Mouse (Mus musculus) megakaryocyte, embryonic 14.5 days (primary cell): ENCODE results near the gene St8sia1. TPM values are rescaled to one million over a fixed set of nuclear protein-coding genes. Genes with fewer than 3 reads are reported as not detected.

ENCODE experiments used
- H3K27me3 ChIP-seq: replicated peaks from 2 replicates; pipeline ENCODE3; 2012; ENCODE audit warnings: inconsistent platforms
- H3K36me3 ChIP-seq: replicated peaks from 2 replicates; pipeline ENCODE3; 2012; ENCODE audit warnings: low read length, inconsistent platforms, mixed read lengths
- H3K4me1 ChIP-seq: 2 replicates; pipeline ENCODE4 v1.6.1; 2012; ENCODE audit warnings: inconsistent platforms
- H3K4me3 ChIP-seq: replicated peaks from 2 replicates; pipeline ENCODE3; 2012; ENCODE audit warnings: moderate library complexity, mild to moderate bottlenecking, inconsistent platforms
- H3K9me3 ChIP-seq: 2 replicates; pipeline ENCODE4 v1.6.1; 2012; ENCODE audit warnings: inconsistent platforms
- FLI1 ChIP-seq: IDR thresholded peaks from 2 replicates; pipeline ENCODE4 v1.6.1; 2012; ENCODE audit warnings: low read length, inconsistent platforms, mixed read lengths
- GATA1 ChIP-seq: IDR thresholded peaks from 3 replicates; pipeline ENCODE4 v1.6.1; 2012; ENCODE audit warnings: mixed read lengths, low read length, inconsistent platforms, borderline replicate concordance
- polyA plus RNA-seq: library from polyadenylated mRNA; stranded (reverse); fragments of >175 nt; gene quantifications from 2 replicates; pipeline ENCODE4 v1.2.3, GENCODE M21; 2012; ENCODE audit warnings: low replicate concordance; ENCODE audit not compliant: insufficient read depth

The St8sia1 gene
- polyA plus RNA-seq, 1 experiment = 0.04 TPM

- no peaks in the 10 kb centered on the region for H3K9me3 ChIP-seq
- no peaks in the 10 kb centered on the region for H3K36me3 ChIP-seq
- peaks cover 4% of the 10 kb centered on the region for H3K27me3 ChIP-seq
- peaks cover 35% of the 10 kb centered on the region for H3K4me1 ChIP-seq
- TF ChIP-seq GATA1 (no peak), FLI1 (no peak)
- no peak overlapping the region for H3K4me3 ChIP-seq
Observed at GRCm38 (mm10) chr6:142946069-142946871, 18.0 kb downstream of the St8sia1 start.

GRCm38 (mm10) chr6:142945461-142945860, 18.8 kb downstream of the St8sia1 start:
- Histone ChIP-seq H3K4me1 (peaks cover 30% of the 10 kb centered on the region), H3K27me3 (peaks cover 3% of the 10 kb centered on the region), H3K4me3 (no peak overlapping the region), H3K9me3 (no peaks in the 10 kb centered on the region), H3K36me3 (no peaks in the 10 kb centered on the region)
- no peak for TF ChIP-seq FLI1
- no peak for TF ChIP-seq GATA1

GRCm38 (mm10) chr6:142944470-142944869, 19.8 kb downstream of the St8sia1 start:
- TF ChIP-seq GATA1 (no peak), FLI1 (no peak)
- H3K27me3 ChIP-seq = peaks cover 2% of the 10 kb centered on the region
- H3K4me1 ChIP-seq = peaks cover 21% of the 10 kb centered on the region
- H3K9me3 ChIP-seq = no peaks in the 10 kb centered on the region
- H3K4me3 ChIP-seq = no peak overlapping the region
- no peaks in the 10 kb centered on the region for H3K36me3 ChIP-seq

- Histone ChIP-seq H3K27me3 (peaks cover 5% of the 10 kb centered on the region), H3K9me3 (no peaks in the 10 kb centered on the region), H3K4me3 (no peak overlapping the region), H3K4me1 (peaks cover 17% of the 10 kb centered on the region), H3K36me3 (no peaks in the 10 kb centered on the region)
- TF ChIP-seq GATA1 (no peak), FLI1 (no peak)
Observed at GRCm38 (mm10) chr6:142943419-142943818, 20.8 kb downstream of the St8sia1 start.

- no peaks in the 10 kb centered on the region for H3K9me3 ChIP-seq
- TF ChIP-seq GATA1 (no peak), FLI1 (no peak)
Observed at GRCm38 (mm10) chr6:142941596-142942381, 22.5 kb downstream of the St8sia1 start.

GRCm38 (mm10) chr6:142941078-142941477, 23.2 kb downstream of the St8sia1 start:
- no peaks in the 10 kb centered on the region for H3K9me3 ChIP-seq
- no peak overlapping the region for H3K4me3 ChIP-seq
- TF ChIP-seq GATA1 (no peak), FLI1 (no peak)
- peaks cover 9% of the 10 kb centered on the region for H3K4me1 ChIP-seq
- peaks cover 7% of the 10 kb centered on the region for H3K27me3 ChIP-seq
- H3K36me3 ChIP-seq = no peaks in the 10 kb centered on the region

More at GRCm38 (mm10) chr6:142941596-142942381, 22.5 kb downstream of the St8sia1 start:
- H3K4me1 ChIP-seq = peaks cover 12% of the 10 kb centered on the region
- peaks cover 5% of the 10 kb centered on the region for H3K27me3 ChIP-seq
- H3K4me3 ChIP-seq = no peak overlapping the region
- no peaks in the 10 kb centered on the region for H3K36me3 ChIP-seq

- Histone ChIP-seq H3K9me3 (no peaks in the 10 kb centered on the region), H3K4me3 (no peak overlapping the region), H3K27me3 (peaks cover 7% of the 10 kb centered on the region), H3K4me1 (peaks cover 9% of the 10 kb centered on the region), H3K36me3 (no peaks in the 10 kb centered on the region)
- no peak for TF ChIP-seq FLI1
- TF ChIP-seq GATA1 = no peak
Observed at GRCm38 (mm10) chr6:142938549-142939345, 25.5 kb downstream of the St8sia1 start.

- Histone ChIP-seq H3K9me3 (no peaks in the 10 kb centered on the region), H3K36me3 (no peaks in the 10 kb centered on the region), H3K4me1 (peaks cover 9% of the 10 kb centered on the region), H3K27me3 (peaks cover 9% of the 10 kb centered on the region), H3K4me3 (no peak overlapping the region)
- no peak for TF ChIP-seq FLI1
- TF ChIP-seq GATA1 = no peak
Observed at GRCm38 (mm10) chr6:142938074-142938473, 26.2 kb downstream of the St8sia1 start.

- H3K36me3 ChIP-seq = no peaks in the 10 kb centered on the region
Observed at GRCm38 (mm10) chr6:142932582-142932981, 31.7 kb downstream of the St8sia1 start.

More at GRCm38 (mm10) chr6:142932582-142932981, 31.7 kb downstream of the St8sia1 start:
- Histone ChIP-seq H3K4me1 (peaks cover 19% of the 10 kb centered on the region), H3K9me3 (no peaks in the 10 kb centered on the region), H3K27me3 (peaks cover 7% of the 10 kb centered on the region), H3K4me3 (no peak overlapping the region)
- TF ChIP-seq FLI1 = no peak
- no peak for TF ChIP-seq GATA1
